Mouse (Mus musculus) lung, postnatal 10 days (tissue): Measurements from ENCODE around the gene Trmo.
A peak's percentile ranks its signal among the peaks of the same experiment; 100 is the strongest.

Experiments
- DNase-seq: peaks from one replicate; pipeline ENCODE4 v3.0.0; 2021

The Trmo gene

GRCm38 (mm10) chr4:46369070-46369469 is 20.2 kb downstream of the Trmo start:
- no peak for DNase-seq

GRCm38 (mm10) chr4:46367487-46367959 is 21.7 kb downstream of the Trmo start:
- no peak for DNase-seq

- DNase-seq, result no peak
These were observed 24.9 kb downstream of the Trmo start for GRCm38 (mm10) chr4:46364360-46364759.

- DNase-seq, result no peak
These were observed 28.0 kb downstream of the Trmo start for GRCm38 (mm10) chr4:46361258-46361657.

- DNase-seq, result no peak
These were observed 29.5 kb downstream of the Trmo start for GRCm38 (mm10) chr4:46359539-46360253.

GRCm38 (mm10) chr4:46356351-46357133 is 32.7 kb downstream of the Trmo start:
- DNase-seq, result peak; percentile 71

GRCm38 (mm10) chr4:46353045-46353444 is 36.2 kb downstream of the Trmo start:
- no peak for DNase-seq

- DNase-seq, result no peak
These were observed 39.7 kb downstream of the Trmo start for GRCm38 (mm10) chr4:46349530-46349929.

GRCm38 (mm10) chr4:46348897-46349296 is 40.3 kb downstream of the Trmo start:
- DNase-seq, result no peak

- DNase-seq, result no peak
These were observed 41.4 kb downstream of the Trmo start for GRCm38 (mm10) chr4:46347580-46348515.

GRCm38 (mm10) chr4:46347141-46347540 is 42.1 kb downstream of the Trmo start:
- DNase-seq, result no peak

GRCm38 (mm10) chr4:46346221-46346620 is 43.0 kb downstream of the Trmo start:
- no peak for DNase-seq

GRCm38 (mm10) chr4:46345773-46346100 is 43.5 kb downstream of the Trmo start:
- DNase-seq, result no peak

GRCm38 (mm10) chr4:46345056-46345772 is 44.0 kb downstream of the Trmo start:
- no peak for DNase-seq

GRCm38 (mm10) chr4:46344288-46344687 is 44.9 kb downstream of the Trmo start:
- no peak for DNase-seq

GRCm38 (mm10) chr4:46343596-46344260 is 45.5 kb downstream of the Trmo start, which contains the start of gene Foxe1:
Gene Foxe1, plus strand, starts transcription at chr4:46343609.
- DNase-seq, result no peak

- no peak for DNase-seq
These were observed 46.4 kb downstream of the Trmo start for GRCm38 (mm10) chr4:46342711-46343286.

GRCm38 (mm10) chr4:46341831-46342680 is 47.2 kb downstream of the Trmo start:
- DNase-seq, result no peak

- DNase-seq, result no peak
These were observed 49.7 kb downstream of the Trmo start for GRCm38 (mm10) chr4:46339584-46339983.

- DNase-seq, result no peak
These were observed 50.2 kb downstream of the Trmo start for GRCm38 (mm10) chr4:46339026-46339425.
